Mouse (Mus musculus): ENCODE results near the gene Ankrd16.

Ankrd16 gene

GRCm38 (mm10) chr2:11777091-11778068, at the start of gene Ankrd16, which contains the start of gene Fbh1:
Ankrd16 (plus strand) TSS chr2:11777876.
Fbh1 (minus strand) TSS chr2:11777582.
- peak; percentile 100 for DNase-seq (ENCODE audit: low spot score in 2 of 2)

GRCm38 (mm10) chr2:11729091-11729490, 48.6 kb upstream of the Ankrd16 start:
- no peak for DNase-seq (ENCODE audit: low spot score in 2 of 2)

- DNase-seq (ENCODE audit: low spot score in 2 of 2), result no peak
These were observed 44.7 kb upstream of the Ankrd16 start for GRCm38 (mm10) chr2:11732978-11733377.

- DNase-seq (ENCODE audit: low spot score in 2 of 2), result no peak
These were observed 41.8 kb upstream of the Ankrd16 start for GRCm38 (mm10) chr2:11735853-11736252.

- DNase-seq (ENCODE audit: low spot score in 2 of 2), result no peak
These were observed 38.9 kb upstream of the Ankrd16 start for GRCm38 (mm10) chr2:11738794-11739193.

- no peak for DNase-seq (ENCODE audit: low spot score in 2 of 2)
These were observed 38.1 kb upstream of the Ankrd16 start for GRCm38 (mm10) chr2:11739516-11740051.

GRCm38 (mm10) chr2:11762541-11762940, 15.1 kb upstream of the Ankrd16 start:
- DNase-seq (ENCODE audit: low spot score in 2 of 2), result no peak

GRCm38 (mm10) chr2:11765694-11766093, 12.0 kb upstream of the Ankrd16 start:
- DNase-seq (ENCODE audit: low spot score in 2 of 2), result no peak

GRCm38 (mm10) chr2:11766485-11767160, 11.1 kb upstream of the Ankrd16 start:
- no peak for DNase-seq (ENCODE audit: low spot score in 2 of 2)

GRCm38 (mm10) chr2:11767161-11767545, 10.5 kb upstream of the Ankrd16 start:
- no peak for DNase-seq (ENCODE audit: low spot score in 2 of 2)

- no peak for DNase-seq (ENCODE audit: low spot score in 2 of 2)
These were observed 6.0 kb upstream of the Ankrd16 start for GRCm38 (mm10) chr2:11771701-11772100.

GRCm38 (mm10) chr2:11772401-11772800, 5.3 kb upstream of the Ankrd16 start:
- DNase-seq (ENCODE audit: low spot score in 2 of 2), result no peak

GRCm38 (mm10) chr2:11774426-11774825, 3.2 kb upstream of the Ankrd16 start:
- no peak for DNase-seq (ENCODE audit: low spot score in 2 of 2)

GRCm38 (mm10) chr2:11775121-11775520, 2.6 kb upstream of the Ankrd16 start:
- no peak for DNase-seq (ENCODE audit: low spot score in 2 of 2)

- DNase-seq (ENCODE audit: low spot score in 2 of 2), result no peak
These were observed 1.3 kb upstream of the Ankrd16 start for GRCm38 (mm10) chr2:11776415-11776814.

- DNase-seq (ENCODE audit: low spot score in 2 of 2), result peak; percentile 81 to 87
These were observed 579 bp downstream of the Ankrd16 start for GRCm38 (mm10) chr2:11778087-11778823.

- DNase-seq (ENCODE audit: low spot score in 2 of 2), result no peak
These were observed 6.5 kb downstream of the Ankrd16 start for GRCm38 (mm10) chr2:11784159-11784558.

GRCm38 (mm10) chr2:11794668-11795067, 17.0 kb downstream of the Ankrd16 start:
- no peak for DNase-seq (ENCODE audit: low spot score in 2 of 2)

GRCm38 (mm10) chr2:11797930-11798364, 20.3 kb downstream of the Ankrd16 start:
- DNase-seq (ENCODE audit: low spot score in 2 of 2), result no peak

GRCm38 (mm10) chr2:11801299-11801930, 23.7 kb downstream of the Ankrd16 start:
- no peak for DNase-seq (ENCODE audit: low spot score in 2 of 2)

Data from natural killer cell, adult 2 months (primary cell).